Mouse (Mus musculus) intestine, embryonic 14.5 days (tissue): Measurements from ENCODE around the gene Cradd. TPM values are rescaled to one million over a fixed set of nuclear protein-coding genes. Genes with fewer than 3 reads are reported as not detected.

ENCODE experiments used
- ATAC-seq: fragments of 200-750 bp; cut with Nextera tagmentation; replicated peaks from 2 replicates; pipeline ENCODE4 v1.8.0; 2017; ENCODE audit warnings: low read depth, moderate number of reproducible peaks, moderate TSS enrichment, moderate library complexity; ENCODE audit not compliant: low FRiP score, low TSS enrichment
- DNase-seq: peaks from one replicate; pipeline ENCODE4 v3.0.0-alpha.2; 2018; ENCODE audit warnings: low spot score
- H3K27ac ChIP-seq: fragments of 300-500 bp; sonication (generic); 2 replicates; pipeline ENCODE4 v1.5.1; 2014; ENCODE audit warnings: low read depth, mild to moderate bottlenecking, control low read depth
- H3K27me3 ChIP-seq: fragments of 300-500 bp; sonication (generic); replicated peaks from 2 replicates; pipeline ENCODE4 v1.6.1; 2014; ENCODE audit warnings: low read length, control low read depth; ENCODE audit not compliant: control insufficient read depth, insufficient read depth
- H3K36me3 ChIP-seq: fragments of 300-500 bp; sonication (generic); 2 replicates; pipeline ENCODE4 v1.6.1; 2014; ENCODE audit warnings: low read length, control low read depth; ENCODE audit not compliant: control insufficient read depth, insufficient read depth
- H3K4me1 ChIP-seq: fragments of 300-500 bp; sonication (generic); replicated peaks from 2 replicates; pipeline ENCODE4 v1.6.1; 2014; ENCODE audit warnings: low read length, control low read depth, mixed read lengths; ENCODE audit not compliant: control insufficient read depth, insufficient read depth
- H3K4me2 ChIP-seq: fragments of 300-500 bp; sonication (generic); 2 replicates; pipeline ENCODE4 v1.6.1; 2014; ENCODE audit warnings: low read length
- H3K4me3 ChIP-seq: fragments of 300-500 bp; sonication (generic); 2 replicates; pipeline ENCODE4 v1.5.1; 2014; ENCODE audit warnings: low read depth, low read length, control low read depth, mixed read lengths
- H3K9ac ChIP-seq: fragments of 300-500 bp; sonication (generic); 2 replicates; pipeline ENCODE4 v1.6.1; 2014; ENCODE audit warnings: mild to moderate bottlenecking, low read length
- H3K9me3 ChIP-seq: fragments of 300-500 bp; sonication (generic); 2 replicates; pipeline ENCODE4 v1.6.1; 2016; ENCODE audit warnings: low read length, control low read depth; ENCODE audit not compliant: control insufficient read depth
- WGBS: fragments of 180-500 bp; shearing (Covaris S2); extraction: QIAGEN DNeasy Blood & Tissue Kit; methylation state at CpG from one replicate; pipeline ENCODE4 v1.1.7; 2014; 5-methylcytosine and 5-hydroxymethylcytosine counted together
- polyA plus RNA-seq: library from polyadenylated mRNA; unstranded; fragments of >200 nt; fragmentation: Nextera tagmentation; extraction: Ambion mirVana; gene quantifications from 2 replicates; pipeline ENCODE4 v1.2.1, GENCODE M21; 2014

Gene Cradd
- polyA plus RNA-seq, 1 experiment from 2014 or later = 13.6 TPM

DNA sequence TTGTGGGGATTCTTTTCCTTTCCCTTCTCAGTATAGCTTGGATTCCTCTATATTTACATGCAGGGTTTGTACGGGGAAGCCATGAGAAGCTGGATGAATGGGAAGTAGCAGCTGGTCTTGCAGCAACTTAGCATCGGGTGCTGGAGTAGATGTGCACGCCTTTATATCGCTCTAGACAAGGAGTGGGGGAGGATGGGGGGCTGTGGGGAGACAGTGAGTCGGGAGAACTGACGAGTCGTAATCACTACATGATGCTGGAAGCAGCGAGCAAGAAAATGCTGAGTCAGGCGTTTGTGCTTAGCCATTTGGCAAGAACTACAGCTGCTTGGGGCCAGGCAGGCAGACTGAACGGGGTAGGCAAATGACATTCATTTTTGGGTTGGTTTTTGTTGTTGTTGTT, 142.4 kb downstream of the Cradd start:
- H3K4me1 ChIP-seq = no peaks in the 10 kb centered on the region
- H3K27me3 ChIP-seq = no peaks in the 10 kb centered on the region
- H3K9ac ChIP-seq = no peak overlapping the region
- H3K4me2 ChIP-seq = no peak overlapping the region
- 65% methylated on average over 10 of the region's 10 CpGs for WGBS
- ATAC-seq (no peak), DNase-seq (no peak)
- H3K4me3 ChIP-seq = no peak overlapping the region
- no peak overlapping the region for H3K27ac ChIP-seq
- H3K36me3 ChIP-seq = no peaks in the 10 kb centered on the region
- no peaks in the 10 kb centered on the region for H3K9me3 ChIP-seq

DNA sequence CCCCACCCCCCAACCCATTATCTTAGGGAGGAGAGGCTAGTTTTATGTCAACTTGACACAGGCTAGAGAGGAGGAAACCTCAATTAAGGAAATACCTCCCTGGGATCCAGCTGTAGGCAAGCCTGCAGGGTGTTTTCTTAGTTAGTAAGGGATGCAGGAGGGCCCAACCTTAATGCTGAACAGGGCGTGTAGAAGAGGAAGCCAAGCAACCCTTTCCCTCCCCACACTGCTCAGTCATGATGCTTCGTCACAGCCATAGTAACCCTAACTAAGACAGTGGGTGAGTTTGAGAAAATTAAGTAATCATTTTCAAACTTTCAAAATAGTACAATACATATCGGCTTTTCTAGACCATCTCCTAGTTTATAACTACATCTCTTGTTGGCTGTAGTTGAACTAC, 143.0 kb downstream of the Cradd start:
- H3K9ac ChIP-seq = no peak overlapping the region
- H3K9me3 ChIP-seq = no peaks in the 10 kb centered on the region
- no peaks in the 10 kb centered on the region for H3K4me1 ChIP-seq
- no peak overlapping the region for H3K4me3 ChIP-seq
- no peak overlapping the region for H3K27ac ChIP-seq
- DNase-seq (no peak), ATAC-seq (no peak)
- H3K36me3 ChIP-seq = no peaks in the 10 kb centered on the region
- 79% methylated on average over 3 of the region's 3 CpGs for WGBS
- H3K4me2 ChIP-seq = no peak overlapping the region
- no peaks in the 10 kb centered on the region for H3K27me3 ChIP-seq

GRCm38 (mm10) chr10:95180177-95180576, 143.8 kb downstream of the Cradd start:
- no peak overlapping the region for H3K4me2 ChIP-seq
- no peaks in the 10 kb centered on the region for H3K36me3 ChIP-seq
- no peak overlapping the region for H3K9ac ChIP-seq
- no peaks in the 10 kb centered on the region for H3K27me3 ChIP-seq
- no peak for DNase-seq
- no peak overlapping the region for H3K27ac ChIP-seq
- no peak overlapping the region for H3K4me3 ChIP-seq
- H3K9me3 ChIP-seq = no peaks in the 10 kb centered on the region
- H3K4me1 ChIP-seq = no peaks in the 10 kb centered on the region
- ATAC-seq = no peak
- 74% methylated on average over 8 of the region's 8 CpGs for WGBS

DNA sequence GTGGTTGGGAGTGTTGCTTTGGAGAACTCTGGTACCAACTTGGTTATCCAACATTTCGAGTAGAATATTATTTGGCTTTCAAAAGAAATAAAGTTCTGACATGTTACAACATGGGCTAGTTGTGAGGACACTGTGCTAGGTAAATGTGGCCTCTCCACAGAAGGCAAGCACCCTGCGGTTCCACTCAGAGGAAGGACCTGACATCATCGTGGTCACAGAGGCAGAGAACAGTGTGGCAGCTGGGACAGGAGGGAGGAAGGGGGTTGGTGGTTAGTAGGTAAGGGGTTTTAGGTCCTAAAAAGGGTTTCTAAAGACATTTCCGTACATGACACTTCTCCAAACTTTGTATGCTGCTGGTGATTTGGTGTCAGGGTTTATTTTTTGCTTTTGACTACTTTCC, 145.1 kb downstream of the Cradd start:
- H3K27me3 ChIP-seq = no peaks in the 10 kb centered on the region
- WGBS = 84% methylated on average over 4 of the region's 4 CpGs
- H3K36me3 ChIP-seq = no peaks in the 10 kb centered on the region
- H3K4me1 ChIP-seq = no peaks in the 10 kb centered on the region
- DNase-seq = no peak
- no peak overlapping the region for H3K9ac ChIP-seq
- no peak overlapping the region for H3K4me2 ChIP-seq
- ATAC-seq = no peak
- no peaks in the 10 kb centered on the region for H3K9me3 ChIP-seq
- H3K27ac ChIP-seq = no peak overlapping the region
- no peak overlapping the region for H3K4me3 ChIP-seq

GRCm38 (mm10) chr10:95175423-95176120, 148.4 kb downstream of the Cradd start:
- ATAC-seq (no peak), DNase-seq (no peak)
- no peaks in the 10 kb centered on the region for H3K9me3 ChIP-seq
- peaks cover 5% of the 10 kb centered on the region for H3K4me1 ChIP-seq
- H3K27me3 ChIP-seq = no peaks in the 10 kb centered on the region
- 58% methylated on average over 26 of the region's 26 CpGs for WGBS
- H3K27ac ChIP-seq = no peak overlapping the region
- H3K9ac ChIP-seq = no peak overlapping the region
- H3K4me2 ChIP-seq = no peak overlapping the region
- H3K4me3 ChIP-seq = no peak overlapping the region
- no peaks in the 10 kb centered on the region for H3K36me3 ChIP-seq

DNA sequence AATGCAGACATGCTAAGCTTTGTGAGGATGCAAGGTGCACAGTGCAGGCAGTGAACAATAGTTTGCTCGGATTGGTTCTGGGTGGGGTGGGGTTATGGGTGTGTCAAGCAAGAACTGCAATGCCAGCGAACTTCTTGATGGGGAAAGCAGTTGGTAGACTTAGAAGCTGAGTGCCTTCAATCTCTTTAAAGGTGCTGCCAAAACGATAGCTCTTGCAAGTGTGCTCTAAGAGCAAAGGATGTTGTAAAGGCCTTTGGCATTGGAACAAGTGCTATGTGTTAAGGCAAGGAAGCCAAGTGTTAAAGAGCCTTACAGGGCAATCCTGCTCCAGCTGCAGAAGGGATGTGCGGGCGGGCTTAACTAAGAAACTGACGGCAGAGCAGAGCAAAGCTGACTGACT, 149.7 kb downstream of the Cradd start:
- H3K36me3 ChIP-seq = no peaks in the 10 kb centered on the region
- H3K4me2 ChIP-seq = no peak overlapping the region
- ATAC-seq (no peak), DNase-seq (no peak)
- no peak overlapping the region for H3K9ac ChIP-seq
- H3K9me3 ChIP-seq = no peaks in the 10 kb centered on the region
- WGBS = 85% methylated on average over 6 of the region's 6 CpGs
- no peak overlapping the region for H3K27ac ChIP-seq
- H3K4me3 ChIP-seq = no peak overlapping the region
- peaks cover 5% of the 10 kb centered on the region for H3K4me1 ChIP-seq
- H3K27me3 ChIP-seq = no peaks in the 10 kb centered on the region

DNA sequence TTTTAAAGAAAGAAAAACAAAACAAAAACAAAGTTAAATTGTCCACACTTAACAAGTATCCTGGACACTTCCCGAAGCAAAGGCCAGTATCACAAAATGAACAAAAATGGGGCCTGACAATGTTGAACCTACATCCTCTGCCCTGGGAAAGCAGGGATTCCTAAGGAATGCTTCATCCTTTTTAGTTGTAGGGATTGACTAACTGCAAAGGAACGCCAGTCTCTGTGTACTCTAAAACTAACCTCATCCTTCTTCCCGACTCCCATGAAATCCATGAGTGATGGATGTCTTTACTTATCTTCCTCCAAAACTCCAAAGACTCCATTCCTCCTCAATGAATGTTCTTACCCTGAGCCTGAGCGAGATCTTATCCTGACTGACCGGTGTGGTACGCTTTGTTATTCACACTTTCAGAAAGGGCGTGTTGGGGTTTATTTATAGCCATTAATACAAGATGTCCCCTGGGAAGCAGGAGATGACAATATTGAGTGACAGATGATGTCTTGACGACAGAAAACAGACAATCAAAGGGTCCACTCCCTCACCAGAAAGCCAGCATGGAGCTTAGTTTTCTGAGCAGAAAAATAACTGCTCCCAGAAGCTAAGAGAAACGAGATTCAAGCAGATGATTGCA, 153.1 kb downstream of the Cradd start:
- no peak overlapping the region for H3K9ac ChIP-seq
- H3K27ac ChIP-seq = no peak overlapping the region
- no peak overlapping the region for H3K4me3 ChIP-seq
- DNase-seq = no peak
- no peaks in the 10 kb centered on the region for H3K27me3 ChIP-seq
- 70% methylated on average over 9 of the region's 9 CpGs for WGBS
- H3K9me3 ChIP-seq = no peaks in the 10 kb centered on the region
- H3K36me3 ChIP-seq = no peaks in the 10 kb centered on the region
- no peak overlapping the region for H3K4me2 ChIP-seq
- ATAC-seq = no peak
- H3K4me1 ChIP-seq = peaks cover 5% of the 10 kb centered on the region

- Histone ChIP-seq H3K4me1 (peaks cover 7% of the 10 kb centered on the region; the same call in 1 of the 2 replicates), H3K27me3 (no peaks in the 10 kb centered on the region), H3K9ac (no peak overlapping the region), H3K36me3 (no peaks in the 10 kb centered on the region), H3K9me3 (no peaks in the 10 kb centered on the region), H3K27ac (no peak overlapping the region), H3K4me3 (no peak overlapping the region), H3K4me2 (no peak overlapping the region)
- WGBS = 94% methylated on average over 2 of the region's 2 CpGs
- DNase-seq (no peak), ATAC-seq (no peak)
Measured at GRCm38 (mm10) chr10:95164949-95165348, 159.0 kb downstream of the Cradd start.
